Mouse (Mus musculus) ES-Bruce4 (cell line): Measurements from ENCODE around the gene Tmub1. TPM values are rescaled to one million over a fixed set of nuclear protein-coding genes. Genes with fewer than 3 reads are reported as not detected.
"Not testable (repeated sequence)": the region's sequence is repeated elsewhere in the genome, so short reads cannot be mapped to it uniquely, and the experiment has no call there.

Experiments used
- H3K27ac ChIP-seq: 2 replicates; pipeline ENCODE4 v1.5.1; 2012; ENCODE audit warnings: low read length, inconsistent platforms; ENCODE audit not compliant: insufficient read depth
- H3K27me3 ChIP-seq: 2 replicates; pipeline ENCODE4 v1.6.1; 2012; ENCODE audit warnings: mild to moderate bottlenecking, low read length, inconsistent platforms; ENCODE audit not compliant: control insufficient read depth, poor library complexity, insufficient read depth, severe bottlenecking
- H3K36me3 ChIP-seq: 2 replicates; pipeline ENCODE4 v1.6.1; 2012; ENCODE audit warnings: inconsistent platforms, mild to moderate bottlenecking, low read length, moderate library complexity; ENCODE audit not compliant: control insufficient read depth, poor library complexity, insufficient read depth, severe bottlenecking
- H3K4me1 ChIP-seq: one replicate; pipeline ENCODE4 v1.8.1; 2011; ENCODE audit warnings: low read length; ENCODE audit not compliant: control insufficient read depth, insufficient read depth
- H3K4me3 ChIP-seq: 2 replicates; pipeline ENCODE4 v1.5.1; 2011; ENCODE audit warnings: low read depth, mild to moderate bottlenecking, low read length
- H3K9ac ChIP-seq: 2 replicates; pipeline ENCODE4 v1.6.1; 2012; ENCODE audit warnings: low read depth, mild to moderate bottlenecking, inconsistent platforms; ENCODE audit not compliant: poor library complexity, severe bottlenecking
- H3K9me3 ChIP-seq: replicated peaks from 2 replicates; pipeline ENCODE4 v1.6.1; 2012; ENCODE audit warnings: mild to moderate bottlenecking, low read length, inconsistent platforms; ENCODE audit not compliant: control insufficient read depth, poor library complexity, insufficient read depth, severe bottlenecking
- CTCF ChIP-seq: IDR thresholded peaks from one replicate; pipeline ENCODE4 v1.8.1; 2011; ENCODE audit warnings: low read depth, low read length
- EP300 ChIP-seq: IDR thresholded peaks from 2 replicates; pipeline ENCODE4 v1.6.1; 2011; ENCODE audit warnings: low read depth, low read length; ENCODE audit not compliant: insufficient read depth
- POLR2A ChIP-seq: IDR thresholded peaks from one replicate; pipeline ENCODE4 v1.8.1; 2011; ENCODE audit warnings: low read length; ENCODE audit not compliant: insufficient read depth
- polyA plus RNA-seq: library from polyadenylated mRNA; stranded (reverse); fragments of >200 nt; gene quantifications from 2 replicates; pipeline ENCODE4 v1.2.4, GENCODE M21; 2011; ENCODE audit warnings: low read depth; ENCODE audit not compliant: missing spikeins, insufficient read depth, insufficient read length

Gene Tmub1
- polyA plus RNA-seq, 1 experiment = 4.8 TPM

- H3K27me3 ChIP-seq = no peaks in the 10 kb centered on the region
- TF ChIP-seq CTCF = no peak
- TF ChIP-seq POLR2A = no peak
- TF ChIP-seq EP300 = no peak
- H3K27ac ChIP-seq = no peak overlapping the region
- H3K9me3 ChIP-seq = no peaks in the 10 kb centered on the region
- H3K36me3 ChIP-seq = no peaks in the 10 kb centered on the region
- no peaks in the 10 kb centered on the region for H3K4me1 ChIP-seq
- H3K9ac ChIP-seq = no peak overlapping the region
- no peak overlapping the region for H3K4me3 ChIP-seq
These were observed 42.9 kb downstream of the Tmub1 start for GRCm38 (mm10) chr5:24404594-24405360.

DNA sequence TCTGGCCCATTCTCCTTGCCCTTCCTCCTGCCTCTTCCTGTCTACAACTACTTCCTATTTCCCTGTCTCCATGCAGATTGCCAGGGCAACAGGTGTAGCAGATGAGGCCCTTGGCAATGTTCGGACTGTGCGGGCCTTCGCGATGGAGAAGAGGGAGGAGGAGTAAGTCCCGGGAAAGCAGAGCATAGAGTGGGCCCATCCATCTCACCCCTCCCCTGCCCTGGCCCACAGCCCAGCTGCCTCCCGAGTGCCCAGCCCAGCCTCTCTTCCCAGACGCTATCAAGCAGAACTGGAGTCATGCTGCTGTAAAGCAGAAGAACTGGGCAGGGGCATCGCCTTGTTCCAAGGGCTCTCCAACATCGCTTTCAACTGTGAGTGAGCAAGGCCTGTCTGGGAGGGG lies 45.7 kb downstream of the Tmub1 start:
- H3K9ac ChIP-seq = no peak overlapping the region
- no peaks in the 10 kb centered on the region for H3K9me3 ChIP-seq
- TF ChIP-seq POLR2A (no peak), EP300 (no peak), CTCF (no peak)
- no peaks in the 10 kb centered on the region for H3K4me1 ChIP-seq
- H3K27me3 ChIP-seq = no peaks in the 10 kb centered on the region
- no peak overlapping the region for H3K4me3 ChIP-seq
- H3K36me3 ChIP-seq = no peaks in the 10 kb centered on the region
- H3K27ac ChIP-seq = no peak overlapping the region

DNA sequence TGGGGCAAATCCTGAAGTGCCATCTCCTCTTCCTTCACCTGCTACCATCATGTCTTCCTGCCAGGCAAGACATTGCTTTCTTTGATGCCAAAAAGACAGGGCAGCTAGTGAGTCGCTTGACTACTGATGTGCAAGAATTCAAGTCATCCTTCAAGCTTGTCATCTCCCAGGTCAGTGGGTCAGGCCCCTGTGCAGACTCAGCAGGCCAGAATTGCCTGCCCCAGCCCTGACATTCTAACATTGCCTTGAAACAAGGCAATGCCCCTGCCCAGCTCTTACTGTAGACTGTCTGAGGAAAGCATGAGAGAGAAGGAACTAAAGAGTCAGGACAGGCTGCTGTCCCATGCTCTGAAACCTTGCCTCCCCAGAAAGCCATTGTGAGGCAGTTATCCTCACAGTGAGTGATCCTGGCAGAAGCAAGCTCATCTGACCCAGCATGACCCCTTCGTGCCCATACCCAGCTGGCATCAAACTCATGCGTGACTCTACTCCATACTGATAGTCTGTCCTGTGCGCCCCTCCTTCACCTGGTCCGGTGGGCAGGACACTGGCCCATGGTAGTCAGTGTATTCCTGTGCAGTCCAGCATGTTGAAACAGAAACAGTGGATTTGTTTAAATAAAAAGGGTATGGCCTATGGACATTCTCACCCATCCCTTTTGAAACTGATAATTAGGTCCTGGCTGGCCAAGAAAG lies 46.6 kb downstream of the Tmub1 start:
- Histone ChIP-seq H3K9me3 (no peaks in the 10 kb centered on the region), H3K36me3 (no peaks in the 10 kb centered on the region), H3K27me3 (no peaks in the 10 kb centered on the region), H3K4me1 (no peaks in the 10 kb centered on the region), H3K4me3 (no peak overlapping the region), H3K9ac (no peak overlapping the region), H3K27ac (no peak overlapping the region)
- TF ChIP-seq CTCF (no peak), EP300 (no peak), POLR2A (no peak)

GRCm38 (mm10) chr5:24400362-24400761 lies 47.3 kb downstream of the Tmub1 start:
- Histone ChIP-seq H3K9ac (no peak overlapping the region), H3K27me3 (no peaks in the 10 kb centered on the region), H3K4me3 (no peak overlapping the region), H3K4me1 (no peaks in the 10 kb centered on the region), H3K36me3 (no peaks in the 10 kb centered on the region), H3K9me3 (no peaks in the 10 kb centered on the region), H3K27ac (no peak overlapping the region)
- TF ChIP-seq EP300 = no peak
- no peak for TF ChIP-seq CTCF
- TF ChIP-seq POLR2A = no peak

- Histone ChIP-seq H3K4me1 (no peaks in the 10 kb centered on the region), H3K27ac (no peak overlapping the region), H3K4me3 (no peak overlapping the region), H3K9ac (no peak overlapping the region), H3K36me3 (no peaks in the 10 kb centered on the region), H3K27me3 (no peaks in the 10 kb centered on the region), H3K9me3 (no peaks in the 10 kb centered on the region)
- TF ChIP-seq CTCF (no peak), EP300 (no peak), POLR2A (no peak)
These were observed 48.0 kb downstream of the Tmub1 start for GRCm38 (mm10) chr5:24399686-24400085.

- H3K27me3 ChIP-seq, H3K4me1 ChIP-seq, H3K9ac ChIP-seq, H3K4me3 ChIP-seq, H3K27ac ChIP-seq, H3K9me3 ChIP-seq, H3K36me3 ChIP-seq: not testable (repeated sequence)
These were observed 51.4 kb downstream of the Tmub1 start for GRCm38 (mm10) chr5:24396254-24396653.

Other genes with a start within 250 kb of the Tmub1 start
- 3.3 and 5.8 TPM in 2 replicates for gene Kcnh2, start 96.2 kb downstream of the Tmub1 start, polyA plus RNA-seq
- 1.1 and 1.2 TPM in 2 replicates for gene Nos3, start 83.0 kb downstream of the Tmub1 start, polyA plus RNA-seq
- 10.3 and 10.6 TPM in 2 replicates for gene Atg9b, start 55.7 kb downstream of the Tmub1 start, polyA plus RNA-seq
- 28.8 and 29.6 TPM in 2 replicates for gene Abcb8, start 54.2 kb downstream of the Tmub1 start, polyA plus RNA-seq
- gene Asic3, start 34.5 kb downstream of the Tmub1 start, polyA plus RNA-seq = 0.88 TPM in 1 of 2 replicates, not detected in the other
- 30.9 and 34.0 TPM in 2 replicates for gene Cdk5, start 24.3 kb downstream of the Tmub1 start, polyA plus RNA-seq
- 11.3 and 12.6 TPM in 2 replicates for gene Slc4a2, start 24.0 kb downstream of the Tmub1 start, polyA plus RNA-seq
- gene Fastk, start 2.6 kb downstream of the Tmub1 start, polyA plus RNA-seq = 51.6 and 59.8 TPM in 2 replicates
- gene Agap3, start 4.3 kb upstream of the Tmub1 start, polyA plus RNA-seq = 76.8 and 79.9 TPM in 2 replicates
- 0.20 TPM in 1 of 2 replicates, not detected in the other for gene Gbx1, start 79.3 kb upstream of the Tmub1 start, polyA plus RNA-seq
- not detected in 2 replicates for gene Asb10, start 93.1 kb upstream of the Tmub1 start, polyA plus RNA-seq
- gene 4931409K22Rik, start 109.0 kb upstream of the Tmub1 start, polyA plus RNA-seq = not detected in 2 replicates
- gene Abcf2, start 129.6 kb upstream of the Tmub1 start, polyA plus RNA-seq = 113 and 120 TPM in 2 replicates
- gene Chpf2, start 138.9 kb upstream of the Tmub1 start, polyA plus RNA-seq = 5.7 and 8.3 TPM in 2 replicates
- gene Smarcd3, start 176.6 kb upstream of the Tmub1 start, polyA plus RNA-seq = 1.5 and 1.9 TPM in 2 replicates
- gene Nub1, start 237.7 kb upstream of the Tmub1 start, polyA plus RNA-seq = 77.3 and 81.1 TPM in 2 replicates